Mouse (Mus musculus) retina, postnatal 1 day (tissue): ENCODE results near the gene Ntn4.
A peak's percentile ranks its signal among the peaks of the same experiment; 100 is the strongest.

ENCODE experiments used
- DNase-seq: peaks from one replicate; pipeline ENCODE4 v3.0.0-alpha.2; 2012

Gene Ntn4

GRCm38 (mm10) chr10:93640521-93640952 is at the start of gene Ntn4:
Gene Ntn4 (plus strand): TSS chr10:93640681.
- no peak for DNase-seq

GRCm38 (mm10) chr10:93592456-93592855 is 48.0 kb upstream of the Ntn4 start:
- peak; percentile 29 for DNase-seq

GRCm38 (mm10) chr10:93594022-93594482 is 46.4 kb upstream of the Ntn4 start:
- DNase-seq = peak; percentile 91

- DNase-seq = no peak
Observed at GRCm38 (mm10) chr10:93595831-93596230, 44.6 kb upstream of the Ntn4 start.

- DNase-seq = no peak
Observed at GRCm38 (mm10) chr10:93596641-93597040, 43.8 kb upstream of the Ntn4 start.

- no peak for DNase-seq
Observed at GRCm38 (mm10) chr10:93602309-93602708, 38.2 kb upstream of the Ntn4 start.

GRCm38 (mm10) chr10:93603256-93603655 is 37.2 kb upstream of the Ntn4 start:
- DNase-seq = no peak

GRCm38 (mm10) chr10:93606326-93606725 is 34.2 kb upstream of the Ntn4 start:
- no peak for DNase-seq

GRCm38 (mm10) chr10:93608051-93608450 is 32.4 kb upstream of the Ntn4 start:
- DNase-seq = peak; percentile 61

GRCm38 (mm10) chr10:93609236-93609635 is 31.2 kb upstream of the Ntn4 start:
- no peak for DNase-seq

GRCm38 (mm10) chr10:93610896-93611295 is 29.6 kb upstream of the Ntn4 start:
- no peak for DNase-seq

- DNase-seq = peak; percentile 70
Observed at GRCm38 (mm10) chr10:93611419-93612007, 29.0 kb upstream of the Ntn4 start.

- no peak for DNase-seq
Observed at GRCm38 (mm10) chr10:93614850-93615249, 25.6 kb upstream of the Ntn4 start.

- DNase-seq = no peak
Observed at GRCm38 (mm10) chr10:93620438-93621179, 19.9 kb upstream of the Ntn4 start.

GRCm38 (mm10) chr10:93623725-93624124 is 16.8 kb upstream of the Ntn4 start:
- no peak for DNase-seq

- no peak for DNase-seq
Observed at GRCm38 (mm10) chr10:93624151-93624550, 16.3 kb upstream of the Ntn4 start.

- DNase-seq = no peak
Observed at GRCm38 (mm10) chr10:93630310-93630709, 10.2 kb upstream of the Ntn4 start.

GRCm38 (mm10) chr10:93632086-93632485 is 8.4 kb upstream of the Ntn4 start:
- DNase-seq = no peak

- DNase-seq = no peak
Observed at GRCm38 (mm10) chr10:93633563-93633962, 6.9 kb upstream of the Ntn4 start.

- DNase-seq = no peak
Observed at GRCm38 (mm10) chr10:93633971-93634370, 6.5 kb upstream of the Ntn4 start.

GRCm38 (mm10) chr10:93635941-93636340 is 4.5 kb upstream of the Ntn4 start:
- DNase-seq = peak; percentile 80

- DNase-seq = peak; percentile 68
Observed at GRCm38 (mm10) chr10:93640953-93641820, 706 bp downstream of the Ntn4 start.
